Mouse (Mus musculus) adrenal gland, adult 18-20 months (tissue): ENCODE measurements around the gene Ppp4r1. TPM values are rescaled to one million over a fixed set of nuclear protein-coding genes. Genes with fewer than 3 reads are reported as not detected.

Experiments
- DNase-seq, 2 experiments: peaks; one replicate each; pipeline ENCODE4 v3.0.0; 2021 to 2022; ENCODE audit warnings: low spot score in 2 of 2
- total RNA-seq, 2 experiments: library from RNA; stranded (reverse); gene quantifications; 1 replicate in 1 of 2; 2 replicates in 1 of 2; pipeline ENCODE4 v1.2.3; 2021

The Ppp4r1 gene
- total RNA-seq, 2 experiments from 2014 or later = 57.2 to 70.4 TPM

DNA sequence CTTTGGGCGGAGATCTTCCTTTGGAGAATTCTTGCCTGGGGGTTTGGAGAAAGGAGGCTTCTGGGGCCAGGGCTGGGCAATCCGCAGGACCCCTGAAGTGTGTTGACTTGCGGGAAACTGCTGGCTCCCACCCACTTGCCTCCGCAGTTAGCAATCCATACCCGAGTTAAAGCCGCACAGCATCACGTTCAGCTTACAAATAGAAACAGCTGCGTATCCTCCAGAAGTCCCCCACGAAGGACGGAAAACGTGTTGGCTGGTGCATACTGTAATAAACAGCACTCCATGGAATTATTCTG, 103.0 kb downstream of the Ppp4r1 start:
- DNase-seq = no peak

DNA sequence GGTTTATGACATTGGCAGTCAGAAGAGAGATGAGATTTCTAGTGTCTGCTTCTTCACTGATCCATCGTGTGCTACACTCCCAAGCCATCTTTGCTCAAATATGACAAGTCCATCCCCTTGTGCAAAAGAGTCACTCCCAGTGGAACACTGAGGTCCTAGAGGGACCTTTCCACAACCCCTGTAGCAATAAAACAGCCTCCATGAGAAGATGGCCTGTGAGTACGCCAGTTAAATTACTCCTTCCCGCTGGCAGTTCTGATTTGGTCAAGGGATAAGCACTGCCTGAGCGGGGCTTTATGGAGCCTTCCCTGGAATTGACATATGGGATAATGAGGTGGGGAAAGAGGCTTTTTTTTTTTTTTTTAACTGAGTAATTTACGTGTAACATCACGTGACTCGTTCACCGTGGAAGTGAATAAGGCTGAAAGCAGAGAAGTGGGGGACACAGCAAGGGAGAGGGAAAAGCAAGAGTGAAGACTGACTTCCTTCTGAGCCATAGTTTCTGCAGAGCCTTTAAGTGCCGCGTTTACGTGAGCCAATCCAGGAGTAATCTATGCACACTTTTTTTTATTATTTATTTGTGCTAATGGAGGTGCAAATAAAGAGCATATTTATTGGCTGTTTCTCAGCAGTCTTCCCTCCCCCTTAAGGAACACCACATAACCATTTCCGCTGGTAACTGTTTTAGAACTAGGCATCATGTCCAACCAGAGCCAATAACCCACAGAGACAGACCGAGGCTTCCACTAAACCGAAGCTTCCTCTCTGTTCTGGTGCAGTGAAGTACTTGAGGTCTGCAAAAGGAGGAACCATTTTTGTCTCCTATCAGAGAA, 103.5 kb downstream of the Ppp4r1 start, which contains the start of gene Ralbp1:
TSS of gene Ralbp1 (minus strand) at position 102 of the 833 bp plus-strand sequence.
- peak in 1 of 2 experiments; percentile 29 for DNase-seq

DNA sequence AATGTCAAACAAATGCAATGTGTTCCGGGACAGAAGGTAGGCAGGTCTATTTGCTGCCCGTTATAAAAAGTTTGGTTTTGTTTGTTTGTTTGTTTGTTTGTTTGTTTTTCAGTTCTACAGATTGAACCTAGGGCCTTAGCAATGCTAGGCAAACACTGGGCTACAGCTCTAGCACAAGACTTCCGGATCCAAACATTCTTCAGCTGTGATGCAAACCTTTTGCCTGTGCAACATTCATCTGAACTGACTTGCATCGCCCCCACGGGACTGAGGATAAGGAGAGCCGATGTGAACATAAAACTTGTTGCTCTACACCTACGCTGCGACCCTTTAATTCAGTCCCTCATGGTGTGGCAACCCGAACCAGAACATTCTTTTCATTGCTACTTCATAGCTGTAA, 104.2 kb downstream of the Ppp4r1 start:
- no peak for DNase-seq

DNA sequence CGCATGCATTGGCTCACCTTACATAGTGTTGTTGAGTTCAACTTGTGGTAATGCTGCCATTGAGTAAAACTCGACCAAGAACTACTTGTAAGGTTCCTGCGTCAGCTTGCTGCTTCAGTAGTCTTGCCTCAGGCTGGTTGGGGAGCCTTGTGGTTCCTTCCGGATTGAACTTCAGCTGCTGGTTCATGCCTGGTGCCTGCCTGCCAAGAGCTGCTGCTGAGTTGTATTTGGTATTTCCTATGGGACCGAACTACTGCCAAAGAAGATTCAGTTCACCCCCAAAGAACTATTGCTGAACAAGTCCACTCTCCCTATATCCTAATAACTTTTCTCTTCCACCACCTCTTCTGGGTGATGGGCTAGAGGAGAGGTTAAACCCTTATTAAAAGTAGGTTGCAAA, 107.1 kb downstream of the Ppp4r1 start:
- no peak for DNase-seq

Other genes starting within 250 kb of the Ppp4r1 start
- not detected for gene Tmem232, start 241.8 kb upstream of the Ppp4r1 start, total RNA-seq
- 100 to 1,000 TPM; 138 to 182 TPM for gene Vapa, start 169.0 kb upstream of the Ppp4r1 start, total RNA-seq
- 10 to 100 TPM in 1 of 2 experiments, 1 to 10 TPM in 1; 2.7 to 26.0 TPM for gene Txndc2, start 140.4 kb upstream of the Ppp4r1 start, total RNA-seq
- gene Rab31, start 9.8 kb upstream of the Ppp4r1 start, total RNA-seq = 10 to 100 TPM; 29.5 to 42.4 TPM
- gene Ralbp1, start 103.2 kb downstream of the Ppp4r1 start, total RNA-seq = 10 to 100 TPM; 46.3 to 66.8 TPM
- gene Twsg1, start 168.7 kb downstream of the Ppp4r1 start, total RNA-seq = 10 to 100 TPM; 90.4 to 99.9 TPM